Mouse (Mus musculus): ENCODE data around the gene Gigyf1.

Gigyf1 gene

GRCm38 (mm10) chr5:137532808-137533116 lies 14.4 kb downstream of the Gigyf1 start:
- in situ Hi-C loops (cut with MboI, MseI), result no loop called here

- in situ Hi-C loops (cut with MboI, MseI), result no loop called here
Observed at GRCm38 (mm10) chr5:137533117-137533827, 14.9 kb downstream of the Gigyf1 start, which contains the start of the genes Epo and Gnb2. Gene Epo, minus strand, starts transcription at chr5:137533242. Gene Gnb2, minus strand, starts transcription at chr5:137533510.

GRCm38 (mm10) chr5:137534762-137535161 lies 16.4 kb downstream of the Gigyf1 start:
- in situ Hi-C loops (cut with MboI, MseI), result no loop called here

GRCm38 (mm10) chr5:137535318-137535717 lies 17.0 kb downstream of the Gigyf1 start:
- in situ Hi-C loops (cut with MboI, MseI), result no loop called here

GRCm38 (mm10) chr5:137537461-137537860 lies 19.1 kb downstream of the Gigyf1 start:
- in situ Hi-C loops (cut with MboI, MseI), result no loop called here

GRCm38 (mm10) chr5:137539291-137539801 lies 21.0 kb downstream of the Gigyf1 start:
- in situ Hi-C loops (cut with MboI, MseI), result no loop called here

GRCm38 (mm10) chr5:137540991-137541390 lies 22.6 kb downstream of the Gigyf1 start:
- in situ Hi-C loops (cut with MboI, MseI), result no loop called here

GRCm38 (mm10) chr5:137541768-137542540 lies 23.6 kb downstream of the Gigyf1 start:
- in situ Hi-C loops (cut with MboI, MseI), result no loop called here

GRCm38 (mm10) chr5:137544926-137545325 lies 26.6 kb downstream of the Gigyf1 start:
- in situ Hi-C loops (cut with MboI, MseI), result no loop called here

- in situ Hi-C loops (cut with MboI, MseI), result no loop called here
Observed at GRCm38 (mm10) chr5:137545596-137545995, 27.2 kb downstream of the Gigyf1 start.

GRCm38 (mm10) chr5:137549840-137550239 lies 31.5 kb downstream of the Gigyf1 start:
- in situ Hi-C loops (cut with MboI, MseI), result loop anchor here (10.0 kb wide), 1 partner anchor 1515 kb away; no protein-coding TSS in a partner anchor

GRCm38 (mm10) chr5:137551119-137551518 lies 32.8 kb downstream of the Gigyf1 start:
- in situ Hi-C loops (cut with MboI, MseI), result loop anchor here (10.0 kb wide), 1 partner anchor 1514 kb away; no protein-coding TSS in a partner anchor

- in situ Hi-C loops (cut with MboI, MseI), result loop anchor here (10.0 kb wide), 1 partner anchor 1512 kb away; no protein-coding TSS in a partner anchor
Observed at GRCm38 (mm10) chr5:137553000-137553399, 34.7 kb downstream of the Gigyf1 start.

- in situ Hi-C loops (cut with MboI, MseI), result loop anchor here (10.0 kb wide), 1 partner anchor 1511 kb away; no protein-coding TSS in a partner anchor
Observed at GRCm38 (mm10) chr5:137553411-137553837, 35.1 kb downstream of the Gigyf1 start, which contains the start of gene Actl6b. Gene Actl6b, plus strand, starts transcription at chr5:137553517.

- in situ Hi-C loops (cut with MboI, MseI), result loop anchor here (10.0 kb wide), 1 partner anchor 1511 kb away; no protein-coding TSS in a partner anchor
Observed at GRCm38 (mm10) chr5:137553898-137554297, 35.5 kb downstream of the Gigyf1 start.

- in situ Hi-C loops (cut with MboI, MseI), result no loop called here
Observed at GRCm38 (mm10) chr5:137561556-137561955, 43.2 kb downstream of the Gigyf1 start.

- in situ Hi-C loops (cut with MboI, MseI), result no loop called here
Observed at GRCm38 (mm10) chr5:137562965-137563364, 44.6 kb downstream of the Gigyf1 start.

- in situ Hi-C loops (cut with MboI, MseI), result no loop called here
Observed at GRCm38 (mm10) chr5:137565744-137566143, 47.4 kb downstream of the Gigyf1 start.

- in situ Hi-C loops (cut with MboI, MseI), result no loop called here
Observed at GRCm38 (mm10) chr5:137566416-137566815, 48.1 kb downstream of the Gigyf1 start.

- in situ Hi-C loops (cut with MboI, MseI), result no loop called here
Observed at GRCm38 (mm10) chr5:137568223-137568798, 50.0 kb downstream of the Gigyf1 start.

GRCm38 (mm10) chr5:137569031-137569430 lies 50.7 kb downstream of the Gigyf1 start:
- in situ Hi-C loops (cut with MboI, MseI), result no loop called here

- in situ Hi-C loops (cut with MboI, MseI), result no loop called here
Observed at GRCm38 (mm10) chr5:137569665-137570064, 51.3 kb downstream of the Gigyf1 start, which contains the start of gene Tfr2. Gene Tfr2, plus strand, starts transcription at chr5:137569840.
